Mouse (Mus musculus): Measurements from ENCODE around the gene Srebf2.
"Not testable (repeated sequence)": the region's sequence is repeated elsewhere in the genome, so short reads cannot be mapped to it uniquely, and the experiment has no call there.

Srebf2 gene

DNA sequence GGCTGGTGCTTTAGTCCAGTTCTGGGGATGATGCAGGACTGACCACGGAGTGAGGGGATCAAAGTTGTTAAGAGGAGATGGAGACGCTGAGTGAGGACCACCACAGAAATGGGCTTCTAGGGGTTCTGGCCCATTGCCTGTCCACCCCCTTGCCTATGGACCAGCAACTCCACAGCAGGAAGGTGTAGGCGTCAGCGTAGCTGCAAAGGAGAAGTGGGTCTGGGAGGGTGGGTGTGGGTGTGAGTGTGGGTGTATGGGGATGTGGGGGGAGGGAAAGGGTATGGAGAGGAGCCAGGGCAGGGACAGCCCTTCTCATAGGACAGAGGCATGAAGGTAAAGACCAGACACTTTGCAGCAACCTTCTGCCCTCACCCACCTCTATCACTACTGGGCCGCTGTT is 78.8 kb downstream of the Srebf2 start:
- DNase-seq (ENCODE audit: low spot score): no peak

DNA sequence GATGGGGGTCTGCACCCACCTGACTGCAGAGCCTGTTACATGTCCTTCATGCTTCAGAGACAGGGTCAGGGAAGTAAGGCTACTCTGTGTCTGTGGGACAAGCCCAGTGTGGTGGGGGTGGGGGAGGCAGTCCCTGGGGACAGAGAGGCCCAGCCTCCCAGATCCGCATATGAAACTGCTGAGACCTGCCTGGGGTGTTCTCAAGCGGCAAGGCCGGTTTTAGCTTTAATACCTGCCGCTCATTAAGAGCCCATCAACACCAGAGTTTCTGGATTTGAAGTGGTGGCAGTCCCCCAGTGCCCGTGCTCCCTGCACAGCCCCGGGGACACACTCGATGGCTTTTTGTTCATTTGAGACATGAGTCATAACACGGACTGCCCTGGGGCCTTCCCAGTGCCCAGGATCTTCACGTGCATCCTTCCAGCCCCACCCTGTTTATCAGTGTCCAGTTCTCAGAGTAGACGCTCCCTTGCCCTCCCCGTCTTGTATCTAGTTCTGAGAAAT is 82.6 kb downstream of the Srebf2 start:
- no peak for DNase-seq (ENCODE audit: low spot score)

DNA sequence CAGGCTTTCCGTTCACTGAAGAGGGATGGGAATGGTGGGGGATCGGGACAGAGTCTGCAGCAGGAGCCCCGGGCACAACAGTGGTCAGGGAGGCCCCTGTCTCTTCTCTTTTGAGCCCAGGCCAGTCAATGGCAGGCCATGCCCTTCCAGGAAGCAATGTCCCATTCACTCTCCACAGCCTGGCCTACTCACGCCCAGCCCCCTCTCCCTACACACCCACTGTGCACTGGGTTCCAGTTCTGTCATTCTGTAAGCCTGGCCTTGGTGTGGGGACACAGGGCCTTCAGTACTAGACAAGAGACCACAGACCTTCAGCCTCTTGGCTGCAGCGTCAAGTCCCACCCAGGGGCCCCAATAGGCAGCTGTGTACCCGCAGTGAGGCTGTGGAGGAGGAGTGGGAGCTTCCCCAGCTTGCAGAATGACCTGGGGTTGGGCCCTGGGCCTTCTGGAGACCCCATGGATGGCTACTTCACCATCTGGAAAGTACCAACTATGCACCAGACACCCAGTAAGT is 83.2 kb downstream of the Srebf2 start:
- DNase-seq (ENCODE audit: low spot score): no peak

DNA sequence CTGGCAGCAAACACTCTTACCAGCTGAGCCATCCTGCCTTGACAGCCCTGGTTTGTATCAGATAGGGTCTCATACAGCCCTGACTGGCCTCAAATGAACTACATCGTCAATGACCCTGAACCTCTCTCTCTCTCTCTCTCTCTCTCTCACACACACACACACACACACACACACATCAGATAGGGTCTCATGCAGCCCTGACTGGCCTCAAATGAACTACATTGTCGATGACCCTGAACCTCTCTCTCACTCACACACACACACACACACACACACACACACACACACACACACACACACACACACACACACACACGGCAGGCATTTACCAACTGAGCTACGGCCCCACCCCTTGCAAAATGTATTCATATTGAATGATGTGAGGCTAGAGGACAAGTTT is 84.1 kb downstream of the Srebf2 start:
- DNase-seq (ENCODE audit: low spot score): no peak

DNA sequence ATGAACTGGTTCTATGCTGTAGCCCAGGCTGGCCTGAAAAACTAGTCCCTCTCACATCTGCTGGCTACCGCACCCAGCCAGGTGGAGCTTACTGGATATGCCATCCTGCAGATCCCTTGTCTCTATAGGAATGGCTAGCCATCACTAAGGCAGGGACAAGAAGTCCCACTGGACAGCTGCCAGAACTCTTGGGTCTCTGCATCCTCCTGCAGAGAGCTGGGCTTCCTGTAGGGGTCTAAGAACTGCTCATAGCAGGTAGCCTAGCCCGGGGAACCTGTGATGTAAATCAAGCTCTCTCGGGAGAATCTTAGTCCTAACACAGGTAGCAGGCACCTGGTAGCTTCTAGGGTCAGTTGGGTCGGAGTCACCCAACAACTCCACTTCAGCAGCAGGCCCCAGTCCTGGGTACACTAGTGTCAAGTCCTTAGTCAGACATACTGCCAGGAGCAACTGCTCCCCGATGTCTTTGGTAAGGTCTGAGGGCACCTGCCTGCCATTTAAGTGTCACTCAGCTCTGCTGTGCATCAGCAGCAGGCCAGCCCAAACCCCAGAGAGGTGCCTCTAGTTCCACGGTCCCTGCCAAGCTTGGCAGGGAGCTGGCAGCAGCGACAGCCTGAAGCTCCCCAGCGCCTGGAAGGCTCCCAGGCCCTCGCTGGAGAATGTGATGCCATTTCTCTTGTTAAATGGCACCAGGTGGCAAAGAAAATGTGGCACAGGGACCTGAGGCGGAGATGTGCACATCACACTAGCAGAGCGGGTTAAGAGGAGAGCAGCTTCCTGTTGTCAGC is 84.8 kb downstream of the Srebf2 start:
- DNase-seq (ENCODE audit: low spot score): no peak

DNA sequence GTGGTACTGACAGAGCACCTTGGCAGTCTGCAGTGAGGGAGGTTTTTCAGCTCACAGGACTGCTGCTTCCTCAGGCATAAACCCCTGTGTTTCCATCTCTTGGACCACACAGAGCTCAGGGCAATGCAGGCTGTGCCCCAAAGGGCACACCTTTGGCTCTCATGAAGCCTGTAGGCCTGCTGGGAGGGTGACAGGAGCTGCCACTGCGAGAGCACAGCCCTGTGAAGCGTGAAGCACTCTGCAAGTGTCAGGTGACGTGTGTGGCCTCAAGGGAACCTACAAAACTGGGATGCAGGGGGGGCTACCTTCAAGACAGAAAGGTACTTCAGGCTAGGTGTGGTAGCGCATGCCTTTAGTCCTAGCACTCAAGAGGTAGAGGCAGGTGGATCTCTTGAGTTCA is 85.7 kb downstream of the Srebf2 start:
- no peak for DNase-seq (ENCODE audit: low spot score)

DNA sequence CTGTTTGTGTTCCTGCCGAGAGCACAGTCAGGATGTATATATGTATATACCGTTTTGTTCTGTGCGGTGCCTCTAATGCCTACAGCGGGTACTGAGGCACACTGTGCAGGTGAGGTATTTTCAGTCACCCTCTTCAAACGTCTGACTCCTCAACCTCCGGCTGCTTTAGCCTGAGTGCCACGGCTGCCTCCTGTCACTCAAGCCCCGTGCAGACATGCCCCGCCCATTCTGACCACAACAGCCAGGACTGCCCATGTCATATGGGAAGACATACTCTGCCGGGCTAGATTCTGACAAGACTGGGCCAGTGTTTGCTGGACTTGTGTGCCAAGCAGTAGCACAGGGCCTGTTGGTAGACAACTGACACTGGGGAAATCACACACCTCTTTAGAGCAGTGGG is 88.7 kb downstream of the Srebf2 start:
- no peak for DNase-seq (ENCODE audit: low spot score)

DNA sequence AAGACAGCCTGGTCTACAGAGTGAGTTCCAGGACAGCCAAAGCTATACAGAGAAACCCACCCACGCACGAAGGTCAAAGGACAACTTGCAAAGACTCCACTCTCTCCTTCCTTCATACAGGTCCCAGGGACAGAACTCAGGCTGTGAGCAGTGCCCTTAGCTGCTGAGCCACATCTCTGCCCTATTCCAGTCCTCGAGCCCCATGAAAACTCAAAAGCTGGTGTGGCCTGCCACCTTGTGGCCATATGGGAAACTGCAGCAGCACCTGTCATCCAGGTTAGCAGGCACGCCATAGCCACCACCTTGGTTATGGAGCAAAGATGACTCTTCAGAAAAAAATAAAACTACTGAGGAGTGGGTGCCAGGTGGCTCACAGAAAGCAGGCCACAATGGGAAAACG is 89.6 kb downstream of the Srebf2 start:
- peak; percentile 66 for DNase-seq (ENCODE audit: low spot score)

DNA sequence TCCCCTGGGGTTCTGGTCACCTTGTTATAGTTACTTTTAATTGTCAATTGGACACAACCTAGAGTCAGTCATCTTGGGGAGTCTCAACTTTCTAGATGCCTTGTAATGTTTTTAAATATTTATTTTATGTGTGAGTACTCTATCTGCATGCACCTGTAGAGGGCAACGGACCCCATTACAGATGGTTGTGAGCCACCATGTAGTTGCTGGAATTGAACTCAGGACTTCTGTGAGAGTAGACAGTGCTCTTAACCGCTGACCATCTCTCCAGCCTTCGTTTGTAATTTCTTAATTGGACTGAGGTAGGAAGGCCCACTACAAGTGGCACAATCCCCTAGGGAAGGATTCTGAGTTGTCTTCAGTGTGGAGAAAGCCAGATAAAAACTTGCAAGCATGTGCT is 96.3 kb downstream of the Srebf2 start:
- DNase-seq (ENCODE audit: low spot score): no peak

DNA sequence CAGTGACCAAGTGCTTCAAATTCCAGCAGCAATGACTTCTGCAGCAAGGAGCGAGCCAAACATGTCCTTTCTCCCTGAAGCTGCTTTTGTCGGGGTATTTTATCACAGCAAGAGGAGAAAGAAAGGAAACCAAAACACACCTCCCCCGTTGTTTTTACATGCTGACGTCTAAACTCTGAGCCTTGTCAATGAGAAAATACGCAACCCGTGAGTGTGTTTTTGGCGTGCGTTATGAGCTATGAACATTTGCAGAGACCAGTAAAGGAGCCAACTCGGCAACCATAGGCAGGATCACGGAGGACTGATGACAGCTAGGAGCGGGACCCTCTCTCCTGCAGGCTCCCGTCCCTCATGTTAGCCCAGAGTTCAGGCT is 96.7 kb downstream of the Srebf2 start:
- DNase-seq (ENCODE audit: low spot score): no peak

DNA sequence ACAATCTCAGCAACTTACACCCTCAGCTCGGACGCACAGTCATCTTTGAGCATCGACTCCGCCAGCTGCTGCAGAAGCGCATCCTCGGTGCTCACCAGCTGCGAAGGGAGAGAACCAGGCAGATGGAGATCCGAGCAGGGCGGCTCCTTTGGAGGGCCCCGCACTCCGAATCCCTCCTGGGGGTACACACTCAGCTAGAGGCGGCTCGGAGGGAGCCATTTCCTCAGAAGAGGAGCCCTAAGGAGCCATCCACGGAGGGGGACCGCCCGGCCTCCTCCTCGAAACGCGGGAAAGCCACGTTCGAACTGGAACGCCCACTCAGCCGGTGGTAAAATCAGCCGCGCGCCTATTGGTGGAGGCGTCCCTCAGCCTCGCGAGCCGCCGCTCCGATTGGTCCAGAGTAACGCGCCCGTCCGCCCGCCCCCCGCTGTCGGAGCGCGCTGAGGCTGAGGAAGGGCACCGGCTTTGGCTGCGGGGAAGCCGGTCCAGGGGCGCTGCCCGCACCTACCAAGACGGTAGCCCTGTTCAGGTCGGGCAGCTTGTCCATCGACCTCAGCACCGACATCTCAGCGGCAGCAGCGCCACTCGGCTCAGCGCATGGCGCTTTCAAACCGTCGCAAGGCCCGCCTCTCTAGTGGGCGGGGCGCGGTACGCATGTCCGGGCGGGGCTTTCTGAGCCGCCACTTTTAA is 97.3 kb downstream of the Srebf2 start, which contains the start of gene Cenpm:
Gene Cenpm, minus strand, starts transcription at position 634 of the 690 bp plus-strand sequence.
- DNase-seq (ENCODE audit: low spot score): peak; percentile 87

DNA sequence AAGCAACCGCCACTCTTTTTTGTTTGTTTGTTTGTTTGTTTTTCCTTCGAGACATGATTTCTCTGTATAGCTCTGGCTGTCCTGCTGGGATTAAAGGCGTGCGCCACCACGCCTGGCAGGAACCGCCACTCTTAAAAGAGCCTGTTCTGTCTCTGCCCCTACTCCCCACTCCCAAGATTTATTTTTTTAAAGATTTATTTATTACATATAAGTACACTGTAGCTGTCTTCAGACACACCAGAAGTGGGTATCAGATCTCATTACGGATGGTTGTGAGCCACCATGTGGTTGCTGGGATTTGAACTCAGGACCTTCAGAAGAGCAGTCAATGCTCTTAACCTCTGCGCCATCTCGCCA is 97.8 kb downstream of the Srebf2 start:
- not testable (repeated sequence) for DNase-seq (ENCODE audit: low spot score)

DNA sequence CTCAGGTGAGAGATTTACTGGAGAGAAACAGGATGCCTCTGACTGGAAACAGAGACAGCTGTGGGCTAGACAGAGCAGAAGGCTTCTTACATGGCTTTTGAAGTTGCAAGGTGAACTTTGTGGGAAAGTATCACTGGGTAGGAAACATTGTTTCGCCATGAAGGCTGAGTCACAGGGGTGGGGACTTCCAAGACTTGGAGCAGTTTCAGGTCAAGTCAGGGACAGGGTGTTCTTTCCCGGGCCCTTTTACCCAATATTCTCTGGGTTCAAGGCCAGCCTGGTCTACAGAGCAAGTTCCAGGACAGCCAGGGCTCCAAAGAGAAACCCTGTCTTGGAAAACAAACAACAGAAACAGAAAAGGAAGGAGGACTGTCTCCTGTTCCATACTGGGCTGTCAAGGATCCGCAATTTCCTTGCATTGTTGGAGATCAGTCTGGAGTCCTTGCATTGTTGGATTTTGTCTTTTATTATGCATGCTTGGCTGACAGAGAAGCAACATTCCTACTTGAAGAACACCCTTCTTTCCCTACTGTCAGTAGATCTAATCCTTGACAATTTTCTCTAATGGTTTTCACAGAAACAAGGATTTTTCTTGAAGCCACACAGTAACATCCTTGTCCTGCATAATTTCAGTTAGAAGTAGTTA is 100.3 kb downstream of the Srebf2 start:
- no peak for DNase-seq (ENCODE audit: low spot score)

DNA sequence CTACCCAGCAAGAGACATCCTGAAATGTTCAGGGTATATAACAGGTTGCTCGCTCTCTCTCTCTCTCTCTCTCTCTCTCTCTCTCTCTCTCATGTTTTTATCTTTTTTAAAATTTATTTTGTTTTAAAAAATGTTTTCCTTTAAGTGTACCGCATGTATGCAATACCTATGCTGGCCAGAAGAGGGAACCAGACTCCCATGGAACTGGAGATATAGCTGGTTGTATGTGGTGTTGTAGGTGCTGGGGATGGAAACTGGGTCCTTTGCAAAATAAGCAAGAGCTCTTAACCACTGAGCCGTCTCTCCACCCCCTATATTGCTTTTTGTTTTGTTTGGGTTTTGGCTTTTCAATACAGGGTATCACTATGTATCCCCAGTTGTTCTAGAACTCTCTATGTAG is 104.6 kb downstream of the Srebf2 start:
- no peak for DNase-seq (ENCODE audit: low spot score)

DNA sequence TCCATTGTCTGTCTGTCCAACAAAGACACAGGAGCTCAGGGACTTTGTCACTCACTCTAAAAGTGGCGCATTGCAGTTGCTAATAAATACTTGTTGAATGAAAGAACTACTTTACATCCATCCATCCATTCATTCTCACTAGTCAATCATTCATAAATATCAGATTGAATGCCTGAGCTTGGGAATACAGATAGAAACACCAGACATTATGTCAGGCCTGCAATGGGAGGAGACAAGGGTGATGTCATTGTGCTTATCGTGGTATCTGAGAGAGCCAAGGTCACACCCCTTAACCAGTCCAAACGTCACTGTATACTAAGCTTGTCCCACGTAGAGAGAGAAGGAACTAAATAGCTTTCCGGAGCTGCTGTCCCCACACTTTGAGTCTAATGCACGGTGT is 105.1 kb downstream of the Srebf2 start, which contains the start of gene 1500009C09Rik:
Gene 1500009C09Rik, plus strand, starts transcription at position 301 of the 400 bp plus-strand sequence.
- DNase-seq (ENCODE audit: low spot score): no peak
